Mouse (Mus musculus) erythroblast, embryonic 14.5 days (primary cell): ENCODE measurements around the gene C1s1.
"Not testable (repeated sequence)": the region's sequence is repeated elsewhere in the genome, so short reads cannot be mapped to it uniquely, and the experiment has no call there.

Experiments used
- GATA1 ChIP-seq: IDR thresholded peaks from 2 replicates; pipeline ENCODE4 v1.6.1; 2012; ENCODE audit warnings: low read length, inconsistent platforms, mixed read lengths
- TAL1 ChIP-seq: IDR thresholded peaks from 3 replicates; pipeline ENCODE4 v1.6.1; 2012; ENCODE audit warnings: low read length, inconsistent platforms, mixed read lengths

GRCm38 (mm10) chr6:124555956-124556355 lies 13.8 kb upstream of the C1s1 start:
- not testable (repeated sequence) for TF ChIP-seq TAL1, GATA1
